Mouse (Mus musculus): ENCODE data around the gene Tmem218. TPM values are rescaled to one million over a fixed set of nuclear protein-coding genes. Genes with fewer than 3 reads are reported as not detected.

Gene Tmem218
- total and polyA plus RNA-seq, 2 experiments from 2014 or later = 5.9 to 9.9 TPM

- Histone ChIP-seq H3K9me3 (ENCODE audit: low read length) (no peaks in the 10 kb centered on the region), H3K4me2 (ENCODE audit: low read depth, low read length, poor library complexity, severe bottlenecking) (no peak overlapping the region), H3K27me3 (ENCODE audit: insufficient read depth, low read length) (no peaks in the 10 kb centered on the region), H3K27ac (ENCODE audit: low read depth, low read length) (no peak overlapping the region), H3K9ac (replicated peaks; ENCODE audit: low read length, poor library complexity, severe bottlenecking) (no peak overlapping the region), H3K36me3 (ENCODE audit: insufficient read depth, low read length) (0 out of 2 replicates have a peak, but pooled peaks cover 6% of the 10 kb centered on the region), H3K4me3 (ENCODE audit: low read depth, low read length) (no peak overlapping the region), H3K4me1 (ENCODE audit: insufficient read depth, low read length) (no peaks in the 10 kb centered on the region)
- DNase-seq (ENCODE audit: low spot score) (no peak), ATAC-seq (ENCODE audit: low FRiP score) (no peak)
- WGBS = 63% methylated on average over 8 of the region's 8 CpGs
- no peak for TF ChIP-seq CTCF (IDR thresholded peaks at IDR 0.05)
Measured at GRCm38 (mm10) chr9:37220755-37221154, 12.7 kb downstream of the Tmem218 start.

GRCm38 (mm10) chr9:37225581-37225980 lies 17.6 kb downstream of the Tmem218 start:
- H3K27me3 ChIP-seq (ENCODE audit: insufficient read depth, low read length) = no peaks in the 10 kb centered on the region
- 100% methylated on average over 1 of the region's 1 CpGs for WGBS
- no peak overlapping the region for H3K27ac ChIP-seq (ENCODE audit: low read depth, low read length)
- no peak for TF ChIP-seq CTCF (IDR thresholded peaks at IDR 0.05)
- 0 out of 2 replicates have a peak, but pooled peaks cover 6% of the 10 kb centered on the region for H3K36me3 ChIP-seq (ENCODE audit: insufficient read depth, low read length)
- no peak for ATAC-seq (ENCODE audit: low FRiP score)
- no peak overlapping the region for H3K9ac ChIP-seq (replicated peaks; ENCODE audit: low read length, poor library complexity, severe bottlenecking)
- no peak overlapping the region for H3K4me3 ChIP-seq (ENCODE audit: low read depth, low read length)
- no peak overlapping the region for H3K4me2 ChIP-seq (ENCODE audit: low read depth, low read length, poor library complexity, severe bottlenecking)
- no peaks in the 10 kb centered on the region for H3K4me1 ChIP-seq (ENCODE audit: insufficient read depth, low read length)
- H3K9me3 ChIP-seq (ENCODE audit: low read length) = no peaks in the 10 kb centered on the region
- DNase-seq (ENCODE audit: low spot score) = no peak

- Histone ChIP-seq H3K4me2 (ENCODE audit: low read depth, low read length, poor library complexity, severe bottlenecking) (no peak overlapping the region), H3K4me3 (ENCODE audit: low read depth, low read length) (no peak overlapping the region), H3K9ac (replicated peaks; ENCODE audit: low read length, poor library complexity, severe bottlenecking) (0 out of 2 replicates have a peak overlapping the region, but pooled peaks have one; percentile 1), H3K4me1 (ENCODE audit: insufficient read depth, low read length) (no peaks in the 10 kb centered on the region), H3K9me3 (ENCODE audit: low read length) (no peaks in the 10 kb centered on the region), H3K36me3 (ENCODE audit: insufficient read depth, low read length) (0 out of 2 replicates have a peak, but pooled peaks cover 3% of the 10 kb centered on the region), H3K27ac (ENCODE audit: low read depth, low read length) (no peak overlapping the region), H3K27me3 (ENCODE audit: insufficient read depth, low read length) (no peaks in the 10 kb centered on the region)
- peak; percentile 82 for ATAC-seq (ENCODE audit: low FRiP score)
- 0% methylated on average over 1 of the region's 1 CpGs for WGBS
- peak; percentile 100 for TF ChIP-seq CTCF (IDR thresholded peaks at IDR 0.05)
- DNase-seq (ENCODE audit: low spot score) = peak; percentile 82
Measured at GRCm38 (mm10) chr9:37229880-37230325, 21.9 kb downstream of the Tmem218 start.

- Histone ChIP-seq H3K27ac (ENCODE audit: low read depth, low read length) (no peak overlapping the region), H3K9ac (replicated peaks; ENCODE audit: low read length, poor library complexity, severe bottlenecking) (no peak overlapping the region), H3K36me3 (ENCODE audit: insufficient read depth, low read length) (0 out of 2 replicates have a peak, but pooled peaks cover 3% of the 10 kb centered on the region), H3K4me3 (ENCODE audit: low read depth, low read length) (no peak overlapping the region), H3K4me2 (ENCODE audit: low read depth, low read length, poor library complexity, severe bottlenecking) (no peak overlapping the region), H3K27me3 (ENCODE audit: insufficient read depth, low read length) (no peaks in the 10 kb centered on the region), H3K4me1 (ENCODE audit: insufficient read depth, low read length) (no peaks in the 10 kb centered on the region), H3K9me3 (ENCODE audit: low read length) (no peaks in the 10 kb centered on the region)
- TF ChIP-seq CTCF (IDR thresholded peaks at IDR 0.05) = no peak
- DNase-seq (ENCODE audit: low spot score) (no peak), ATAC-seq (ENCODE audit: low FRiP score) (no peak)
- WGBS = 95% methylated on average over 9 of the region's 9 CpGs
Measured at GRCm38 (mm10) chr9:37230486-37231195, 22.6 kb downstream of the Tmem218 start.

GRCm38 (mm10) chr9:37232201-37233195 lies 24.5 kb downstream of the Tmem218 start:
- WGBS = 51% methylated on average over 22 of the region's 22 CpGs
- H3K4me1 ChIP-seq (ENCODE audit: insufficient read depth, low read length) = no peaks in the 10 kb centered on the region
- TF ChIP-seq CTCF (IDR thresholded peaks at IDR 0.05) = no peak
- no peaks in the 10 kb centered on the region for H3K9me3 ChIP-seq (ENCODE audit: low read length)
- DNase-seq (ENCODE audit: low spot score) (no peak), ATAC-seq (ENCODE audit: low FRiP score) (no peak)
- no peak overlapping the region for H3K27ac ChIP-seq (ENCODE audit: low read depth, low read length)
- 0 out of 2 replicates have a peak, but pooled peaks cover 3% of the 10 kb centered on the region for H3K36me3 ChIP-seq (ENCODE audit: insufficient read depth, low read length)
- H3K4me3 ChIP-seq (ENCODE audit: low read depth, low read length) = no peak overlapping the region
- no peak overlapping the region for H3K4me2 ChIP-seq (ENCODE audit: low read depth, low read length, poor library complexity, severe bottlenecking)
- H3K9ac ChIP-seq (replicated peaks; ENCODE audit: low read length, poor library complexity, severe bottlenecking) = no peak overlapping the region
- no peaks in the 10 kb centered on the region for H3K27me3 ChIP-seq (ENCODE audit: insufficient read depth, low read length)

All from midbrain, postnatal 0 days (tissue).